Mouse (Mus musculus) erythroblast, adult 5-6 weeks (primary cell): Measurements from ENCODE around the gene Bloc1s1. TPM values are rescaled to one million over a fixed set of nuclear protein-coding genes. Genes with fewer than 3 reads are reported as not detected.

ENCODE experiments used
- ATAC-seq: replicated peaks from 2 replicates; pipeline ENCODE4 v1.8.0; 2016; ENCODE audit warnings: moderate number of reproducible peaks, mild to moderate bottlenecking, moderate TSS enrichment, inconsistent platforms; ENCODE audit not compliant: poor library complexity, low FRiP score, severe bottlenecking
- total RNA-seq, 2 experiments: library from RNA; stranded (forward) in 1 of 2; stranded (reverse) in 1 of 2; fragments of 150-400 nt in 1 of 2; fragments of 200-764, 138-1000 nt in 1 of 2; gene quantifications; 2 replicates each; pipeline versions ENCODE4 v1.2.3 to v1.2.4; 2015 to 2017; ENCODE audit warnings: low replicate concordance in 2 of 2

Bloc1s1 gene
- total RNA-seq, 2 experiments from 2014 or later: 22.7 to 25.4 TPM

- ATAC-seq: no peak
Observed at GRCm38 (mm10) chr10:128911430-128911829, 12.4 kb downstream of the Bloc1s1 start.

- ATAC-seq: no peak
Observed at GRCm38 (mm10) chr10:128910066-128910841, 13.6 kb downstream of the Bloc1s1 start.

GRCm38 (mm10) chr10:128909567-128910028 lies 14.2 kb downstream of the Bloc1s1 start:
- ATAC-seq: no peak

- no peak for ATAC-seq
Observed at GRCm38 (mm10) chr10:128908778-128909448, 14.9 kb downstream of the Bloc1s1 start.

- ATAC-seq: no peak
Observed at GRCm38 (mm10) chr10:128904812-128905211, 19.0 kb downstream of the Bloc1s1 start.

- no peak for ATAC-seq
Observed at GRCm38 (mm10) chr10:128902409-128902988, 21.3 kb downstream of the Bloc1s1 start.

- ATAC-seq: 0 out of 2 replicates have a peak, but pooled peaks have one; percentile 65
Observed at GRCm38 (mm10) chr10:128901409-128901808, 22.4 kb downstream of the Bloc1s1 start.

GRCm38 (mm10) chr10:128900698-128901097 lies 23.1 kb downstream of the Bloc1s1 start, which contains the start of gene Cd63:
Gene Cd63 (plus strand): TSS chr10:128900989.
- ATAC-seq: no peak

GRCm38 (mm10) chr10:128899759-128900490 lies 23.9 kb downstream of the Bloc1s1 start:
- no peak for ATAC-seq

GRCm38 (mm10) chr10:128897501-128897900 lies 26.3 kb downstream of the Bloc1s1 start:
- no peak for ATAC-seq

GRCm38 (mm10) chr10:128896807-128897206 lies 27.0 kb downstream of the Bloc1s1 start:
- no peak for ATAC-seq

GRCm38 (mm10) chr10:128895952-128896693 lies 27.7 kb downstream of the Bloc1s1 start:
- no peak for ATAC-seq

GRCm38 (mm10) chr10:128895437-128895836 lies 28.4 kb downstream of the Bloc1s1 start:
- peak; percentile 83 for ATAC-seq

GRCm38 (mm10) chr10:128892246-128892645 lies 31.6 kb downstream of the Bloc1s1 start:
- no peak for ATAC-seq

GRCm38 (mm10) chr10:128891296-128892094 lies 32.3 kb downstream of the Bloc1s1 start, which contains the start of gene Gdf11:
Gene Gdf11 (minus strand): TSS chr10:128891718.
- no peak for ATAC-seq

- ATAC-seq: no peak
Observed at GRCm38 (mm10) chr10:128890383-128891295, 33.2 kb downstream of the Bloc1s1 start.

GRCm38 (mm10) chr10:128889846-128890245 lies 34.0 kb downstream of the Bloc1s1 start:
- ATAC-seq: no peak
